26 mouse cellular contexts compared by ENCODE assay signal in the genomic region with DNA sequence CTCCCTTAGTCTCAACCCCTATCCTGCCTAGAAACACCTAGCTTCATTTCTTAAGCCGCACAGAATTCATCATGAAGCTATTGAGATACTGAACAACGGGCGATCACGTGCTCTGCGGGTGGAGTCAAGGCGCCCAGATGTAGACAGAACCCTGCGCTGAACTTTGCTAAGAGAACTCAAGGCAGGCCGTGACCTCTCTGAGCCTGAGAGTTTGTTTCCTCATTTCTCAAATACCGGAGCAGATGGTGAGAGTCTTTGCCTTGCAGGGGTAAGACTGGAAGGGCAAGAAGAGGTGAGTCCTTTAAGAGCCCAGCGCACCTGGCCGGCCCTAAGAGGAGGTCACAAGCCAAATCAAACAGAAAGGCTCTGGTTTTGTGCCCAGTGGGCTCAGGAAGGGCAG. TPM values are rescaled to one million over a fixed set of nuclear protein-coding genes. Genes with fewer than 3 reads are reported as not detected.
DNase-seq lines count a peak whose midpoint lies in the region; ATAC-seq lines count a peak whose summit lies in the region.
"Had no signal": no experiment of that assay in that cellular context is flagged by ENCODE, and none has a peak within 500 bp of the region (broad histone marks: within the 10 kb centered on the region; RNA-seq: fewer than 3 reads in every experiment).

No protein-coding gene starts in this region.

- H3K27me3 ChIP-seq in stomach, embryonic 15.5 days (replicated peaks) = no peaks in the 10 kb centered on the region
- no peaks in the 10 kb centered on the region for H3K27me3 ChIP-seq in hindbrain, embryonic 13.5 days
- no peaks in the 10 kb centered on the region for H3K27me3 ChIP-seq in forebrain, embryonic 13.5 days
- H3K27me3 ChIP-seq: embryonic facial prominence, embryonic 15.5 days; forebrain, embryonic 15.5 days; liver, embryonic 15.5 days; midbrain, embryonic 12.5 days; Patski had no signal

- ATAC-seq in stomach, embryonic 15.5 days (ENCODE audit: insufficient read depth, low FRiP score, low read depth) = 0 out of 2 replicates have a peak, but pooled peaks have one; percentile 15
- no peak for ATAC-seq in hindbrain, embryonic 13.5 days (ENCODE audit: low FRiP score)
- no peak for ATAC-seq in forebrain, embryonic 13.5 days
- ATAC-seq: activated CD4-positive, CD25-positive, alpha-beta regulatory T cell, adult 4 months; forebrain, embryonic 15.5 days; hindbrain, postnatal 0 days; intestine, postnatal 0 days; Patski had no signal

- no peak overlapping the region for H3K27ac ChIP-seq in stomach, embryonic 15.5 days
- no peak overlapping the region for H3K27ac ChIP-seq in hindbrain, embryonic 13.5 days
- H3K27ac ChIP-seq in forebrain, embryonic 13.5 days = no peak overlapping the region
- H3K27ac ChIP-seq: embryonic facial prominence, embryonic 15.5 days; forebrain, embryonic 15.5 days; hindbrain, postnatal 0 days; liver, embryonic 15.5 days; midbrain, embryonic 12.5 days had no signal

- no peak overlapping the region for H3K9ac ChIP-seq in stomach, embryonic 15.5 days
- H3K9ac ChIP-seq in hindbrain, embryonic 13.5 days = no peak overlapping the region
- H3K9ac ChIP-seq in forebrain, embryonic 13.5 days = no peak overlapping the region
- H3K9ac ChIP-seq: embryonic facial prominence, embryonic 15.5 days; forebrain, embryonic 15.5 days; liver, embryonic 15.5 days; midbrain, embryonic 12.5 days had no signal

- peaks cover 32% of the 10 kb centered on the region for H3K4me1 ChIP-seq in stomach, embryonic 15.5 days
- peaks cover 25% of the 10 kb centered on the region for H3K4me1 ChIP-seq in hindbrain, embryonic 13.5 days (replicated peaks)
- H3K4me1 ChIP-seq in forebrain, embryonic 13.5 days = peaks cover 15% of the 10 kb centered on the region

- no peaks in the 10 kb centered on the region for H3K9me3 ChIP-seq in stomach, embryonic 15.5 days
- no peaks in the 10 kb centered on the region for H3K9me3 ChIP-seq in hindbrain, embryonic 13.5 days
- no peaks in the 10 kb centered on the region; the same call in 1 of the 2 replicates for H3K9me3 ChIP-seq in forebrain, embryonic 13.5 days (replicated peaks)
- H3K9me3 ChIP-seq: embryonic facial prominence, embryonic 15.5 days; forebrain, embryonic 15.5 days; hindbrain, embryonic 10.5 days; liver, embryonic 15.5 days; midbrain, embryonic 12.5 days had no signal

- DNase-seq in R1 (ENCODE audit: low read depth, low spot score) = peak; percentile 77
- DNase-seq in lung, adult 18-20 months = peak; percentile 80 to 85
- DNase-seq in lung, postnatal 10 days = peak; percentile 47
- no peak for DNase-seq in gastrocnemius, adult 18-20 months (ENCODE audit: low spot score)
- DNase-seq in thymus, adult 18-20 months = no peak
- DNase-seq: adrenal gland, adult 8-10 months; cerebellum, adult 2 months; cerebellum, postnatal 36 days; embryo, embryonic 11 days; gastrocnemius, postnatal 10 days; heart, adult 11 months; kidney, postnatal 36 days; layer of hippocampus, postnatal 36 days had no signal

- H3K36me3 ChIP-seq in stomach, embryonic 15.5 days = peaks cover 4% of the 10 kb centered on the region; the same call in 1 of the 2 replicates
- H3K36me3 ChIP-seq in hindbrain, embryonic 13.5 days = no peaks in the 10 kb centered on the region
- H3K36me3 ChIP-seq in forebrain, embryonic 13.5 days (ENCODE audit: poor library complexity, severe bottlenecking) = no peaks in the 10 kb centered on the region
- H3K36me3 ChIP-seq: forebrain, embryonic 15.5 days; liver, embryonic 15.5 days; midbrain, embryonic 12.5 days had no signal

- WGBS in stomach, embryonic 15.5 days = 69% methylated on average over 11 of the region's 11 CpGs
- 95% methylated on average over 11 of the region's 11 CpGs for WGBS in hindbrain, embryonic 13.5 days
- WGBS in forebrain, embryonic 13.5 days = 96% methylated on average over 11 of the region's 11 CpGs

- no peak overlapping the region for H3K4me2 ChIP-seq in stomach, embryonic 15.5 days
- H3K4me2 ChIP-seq in hindbrain, embryonic 13.5 days = no peak overlapping the region
- H3K4me2 ChIP-seq in forebrain, embryonic 13.5 days = no peak overlapping the region
- H3K4me2 ChIP-seq: embryonic facial prominence, embryonic 15.5 days; forebrain, embryonic 15.5 days; heart, embryonic 11.5 days; liver, embryonic 15.5 days; midbrain, embryonic 12.5 days had no signal

- H3K4me3 ChIP-seq in stomach, embryonic 15.5 days (replicated peaks) = no peak overlapping the region
- H3K4me3 ChIP-seq in hindbrain, embryonic 13.5 days = no peak overlapping the region
- H3K4me3 ChIP-seq in forebrain, embryonic 13.5 days = no peak overlapping the region
- H3K4me3 ChIP-seq: embryonic facial prominence, embryonic 15.5 days; forebrain, embryonic 15.5 days; hindbrain, embryonic 10.5 days; liver, embryonic 15.5 days; midbrain, embryonic 12.5 days had no signal

RNA-seq across cellular contexts. Expression of a gene that starts 52.2 kb away (rescaled TPM):
- polyA plus RNA-seq in stomach, embryonic 15.5 days (2015; fragmentation: Nextera tagmentation; extraction: Ambion mirVana) = 23.7 and 25.5 TPM in 2 replicates
- polyA plus RNA-seq in hindbrain, embryonic 13.5 days (2015; fragmentation: Nextera tagmentation; extraction: Ambion mirVana) = 7.4 and 8.0 TPM in 2 replicates
- 13.5 and 13.8 TPM in 2 replicates for polyA plus RNA-seq in forebrain, embryonic 13.5 days (2015; fragmentation: Nextera tagmentation; extraction: Ambion mirVana)
- 1 to 10 TPM; 4.3 to 5.3 TPM for total RNA-seq in gastrocnemius, adult 18-20 months (2021)

Comparison
In these comparisons a context has a peak if more than half of its experiments do, and no peak if none do; other contexts are left out.
1. DNase-seq: peak in R1 (single experiment), lung, adult 18-20 months (2 of 2) and lung, postnatal 10 days (single experiment); none in gastrocnemius, adult 18-20 months (single experiment) and thymus, adult 18-20 months (0 of 2).